Mouse (Mus musculus): ENCODE measurements around the gene Klhl12. TPM values are rescaled to one million over a fixed set of nuclear protein-coding genes. Genes with fewer than 3 reads are reported as not detected.
"Not testable (repeated sequence)": the region's sequence is repeated elsewhere in the genome, so short reads cannot be mapped to it uniquely, and the experiment has no call there.

Gene Klhl12
- polyA plus RNA-seq, 1 experiment from 2014 or later: 40.1 TPM

DNA sequence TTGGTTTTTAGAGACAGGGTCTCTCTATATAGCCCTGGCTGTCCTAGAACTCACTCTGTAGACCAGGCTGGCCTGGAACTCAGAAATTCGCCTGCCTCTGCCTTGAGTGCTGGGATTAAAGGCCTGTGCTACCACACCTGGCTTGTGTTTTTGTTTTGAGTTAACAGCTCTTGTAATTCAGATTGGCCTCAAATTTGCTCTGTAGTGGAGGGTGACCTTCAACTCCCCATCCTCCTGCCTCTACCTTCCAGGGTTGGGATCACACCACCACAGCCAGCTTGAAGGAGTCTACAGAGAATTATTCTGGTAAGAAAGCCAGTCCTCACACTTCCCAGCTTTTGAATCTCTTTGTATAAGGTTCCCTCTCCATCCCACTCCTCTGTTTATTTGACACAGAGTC, 45.6 kb downstream of the Klhl12 start:
- ATAC-seq (replicated peaks): no peak
- Histone ChIP-seq H3K4me3 (no peak overlapping the region), H3K36me3 (peaks cover 7% of the 10 kb centered on the region), H3K4me2 (replicated peaks) (no peak overlapping the region), H3K27ac (replicated peaks) (no peak overlapping the region), H3K27me3 (no peaks in the 10 kb centered on the region), H3K9me3 (no peaks in the 10 kb centered on the region), H3K4me1 (peaks cover 3% of the 10 kb centered on the region; the same call in 1 of the 2 replicates), H3K9ac (replicated peaks) (no peak overlapping the region)
- 100% methylated on average over 1 of the region's 1 CpGs for whole genome bisulfite sequencing

DNA sequence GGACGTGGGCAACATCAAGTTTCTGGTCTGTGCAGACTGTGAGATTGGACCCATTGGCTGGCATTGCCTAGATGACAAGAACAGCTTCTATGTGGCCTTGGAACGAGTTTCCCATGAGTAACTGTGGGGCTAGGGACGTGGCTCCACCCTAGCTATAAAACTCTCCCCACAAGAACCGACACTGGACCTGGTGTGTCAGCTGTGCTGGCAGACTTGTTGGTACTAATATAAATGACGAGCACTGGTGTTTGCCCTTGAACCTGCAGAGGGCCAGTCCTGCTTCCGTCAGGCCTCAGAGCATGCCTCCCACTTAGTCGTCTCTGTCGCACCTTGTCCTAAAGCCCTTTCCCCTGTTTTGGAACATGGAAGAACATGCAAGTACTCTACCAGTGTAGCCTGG, 50.9 kb downstream of the Klhl12 start:
- ATAC-seq (replicated peaks): no peak
- peaks cover 26% of the 10 kb centered on the region for H3K36me3 ChIP-seq
- WGBS: 96% methylated on average over 8 of the region's 8 CpGs

DNA sequence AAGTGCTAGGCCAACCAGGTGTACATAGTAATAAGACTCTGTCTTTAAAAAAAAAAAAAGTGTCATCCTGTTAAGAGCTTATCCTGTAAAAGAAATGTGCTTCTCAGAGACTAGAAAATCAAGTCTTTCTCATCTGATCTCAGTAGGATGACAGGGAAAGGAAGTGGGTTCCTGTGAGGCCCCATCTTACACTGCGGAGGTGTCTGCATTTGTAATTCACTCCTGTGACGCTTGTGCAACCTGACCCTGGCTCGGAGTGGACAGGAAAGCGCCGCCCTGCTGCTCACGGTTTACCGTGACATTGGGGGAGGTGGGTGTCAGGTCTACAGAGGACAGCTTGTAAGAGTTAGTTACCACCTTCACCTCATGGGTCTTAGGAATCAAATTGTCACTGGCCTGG, 54.7 kb downstream of the Klhl12 start:
- Histone ChIP-seq H3K4me1 (peaks cover 14% of the 10 kb centered on the region), H3K4me2 (replicated peaks) (no peak overlapping the region), H3K4me3 (no peak overlapping the region), H3K27ac (replicated peaks) (no peak overlapping the region), H3K9me3 (no peaks in the 10 kb centered on the region), H3K27me3 (peaks cover 18% of the 10 kb centered on the region), H3K36me3 (peaks cover 26% of the 10 kb centered on the region), H3K9ac (replicated peaks) (no peak overlapping the region)
- 63% methylated on average over 7 of the region's 7 CpGs for WGBS
- no peak for ATAC-seq (replicated peaks)

More for the DNA sequence above, 50.9 kb downstream of the Klhl12 start:
- no peaks in the 10 kb centered on the region for H3K9me3 ChIP-seq
- no peak overlapping the region for H3K4me3 ChIP-seq
- H3K4me2 ChIP-seq (replicated peaks): no peak overlapping the region
- no peak overlapping the region for H3K27ac ChIP-seq (replicated peaks)
- H3K9ac ChIP-seq (replicated peaks): no peak overlapping the region
- no peaks in the 10 kb centered on the region; the same call in 1 of the 2 replicates for H3K27me3 ChIP-seq
- no peaks in the 10 kb centered on the region for H3K4me1 ChIP-seq

DNA sequence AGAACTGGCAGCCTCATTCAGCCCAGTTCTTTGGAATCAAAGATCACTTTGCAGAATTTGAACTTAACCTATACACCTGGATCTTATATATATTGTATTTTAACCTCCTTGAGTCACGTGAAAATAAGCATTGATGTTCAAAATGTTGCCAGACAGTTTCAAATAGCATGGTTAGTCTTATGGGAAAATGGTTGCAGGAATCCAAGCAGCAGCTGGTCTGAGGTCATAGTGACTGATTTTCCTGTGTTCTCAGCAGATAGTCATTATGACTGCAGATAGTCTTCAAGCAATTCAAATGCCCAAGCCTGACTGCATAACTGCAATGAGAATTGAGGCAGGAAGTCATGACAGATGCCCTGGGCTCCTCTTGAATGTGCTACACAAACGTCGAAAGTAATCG, 56.9 kb downstream of the Klhl12 start:
- Histone ChIP-seq H3K4me1 (peaks cover 22% of the 10 kb centered on the region), H3K4me3 (no peak overlapping the region), H3K9me3 (no peaks in the 10 kb centered on the region), H3K27ac (replicated peaks) (no peak overlapping the region), H3K27me3 (peaks cover 18% of the 10 kb centered on the region), H3K36me3 (peaks cover 12% of the 10 kb centered on the region; the same call in 1 of the 2 replicates), H3K4me2 (replicated peaks) (no peak overlapping the region), H3K9ac (replicated peaks) (no peak overlapping the region)
- WGBS: 46% methylated on average over 4 of the region's 4 CpGs
- no peak for ATAC-seq (replicated peaks)

DNA sequence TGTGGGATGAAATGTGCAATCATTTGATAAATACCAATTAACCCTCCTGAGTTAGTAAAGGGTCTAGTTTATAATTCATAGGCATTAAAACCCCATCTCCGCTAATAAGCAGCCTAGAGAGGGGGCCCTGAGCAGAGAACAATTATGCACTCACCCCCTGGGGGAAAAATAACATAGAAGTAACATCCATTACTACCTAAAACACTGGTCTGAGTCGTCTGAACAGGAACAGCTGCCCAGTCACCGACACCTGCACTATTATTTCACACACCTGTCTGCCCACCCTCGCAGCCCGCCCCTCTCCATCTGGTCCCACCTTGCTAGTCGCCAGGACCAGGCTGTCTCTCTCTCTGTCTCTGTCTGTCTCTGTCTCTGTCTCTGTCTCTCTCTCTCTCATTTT, 57.3 kb downstream of the Klhl12 start:
- H3K9ac ChIP-seq (replicated peaks): no peak overlapping the region
- peaks cover 8% of the 10 kb centered on the region; the same call in 1 of the 2 replicates for H3K36me3 ChIP-seq
- peaks cover 22% of the 10 kb centered on the region for H3K4me1 ChIP-seq
- H3K9me3 ChIP-seq: no peaks in the 10 kb centered on the region
- no peak overlapping the region for H3K4me2 ChIP-seq (replicated peaks)
- WGBS: 47% methylated on average over 6 of the region's 6 CpGs
- H3K27ac ChIP-seq (replicated peaks): no peak overlapping the region
- peaks cover 18% of the 10 kb centered on the region for H3K27me3 ChIP-seq
- no peak overlapping the region for H3K4me3 ChIP-seq
- ATAC-seq (replicated peaks): no peak

DNA sequence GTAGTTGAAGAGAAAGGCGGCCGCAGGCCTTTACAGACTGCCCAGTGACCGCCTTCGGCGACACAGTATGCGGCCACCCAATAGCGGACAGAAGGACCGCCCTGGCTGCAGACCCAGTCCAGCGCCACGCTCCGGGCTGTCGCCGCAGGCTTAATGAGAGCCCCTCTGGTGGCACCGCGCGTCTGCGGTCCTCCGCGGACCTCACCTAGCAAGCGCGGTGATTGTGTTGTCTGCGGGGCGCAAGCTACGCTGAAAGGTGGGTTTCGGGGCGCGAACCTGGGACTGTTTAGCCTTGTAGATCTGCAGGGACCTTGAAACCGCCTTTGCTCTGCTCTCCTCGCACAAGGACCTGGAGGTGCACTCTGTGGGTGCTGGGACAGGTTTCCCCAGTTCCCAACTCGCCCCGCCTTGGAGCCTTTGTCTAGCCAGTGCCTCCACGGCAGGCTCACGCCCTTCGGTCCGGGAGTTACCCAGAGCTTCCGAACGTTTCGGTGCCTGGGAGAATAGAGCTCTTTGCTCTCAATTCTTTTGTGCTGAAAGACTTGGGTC, 58.1 kb downstream of the Klhl12 start:
- 0 out of 2 replicates have a peak, but pooled peaks have one; percentile 19 for ATAC-seq (replicated peaks)
- no peaks in the 10 kb centered on the region for H3K9me3 ChIP-seq
- H3K4me2 ChIP-seq (replicated peaks): peak overlapping the region; percentile 65
- peak overlapping the region; percentile 40 for H3K4me3 ChIP-seq
- under 1% methylated on average over 38 of the region's 38 CpGs for WGBS
- peaks cover 22% of the 10 kb centered on the region for H3K4me1 ChIP-seq
- peak overlapping the region; percentile 47 for H3K9ac ChIP-seq (replicated peaks)
- H3K27ac ChIP-seq (replicated peaks): no peak overlapping the region
- peaks cover 18% of the 10 kb centered on the region for H3K27me3 ChIP-seq
- H3K36me3 ChIP-seq: peaks cover 5% of the 10 kb centered on the region; the same call in 1 of the 2 replicates

DNA sequence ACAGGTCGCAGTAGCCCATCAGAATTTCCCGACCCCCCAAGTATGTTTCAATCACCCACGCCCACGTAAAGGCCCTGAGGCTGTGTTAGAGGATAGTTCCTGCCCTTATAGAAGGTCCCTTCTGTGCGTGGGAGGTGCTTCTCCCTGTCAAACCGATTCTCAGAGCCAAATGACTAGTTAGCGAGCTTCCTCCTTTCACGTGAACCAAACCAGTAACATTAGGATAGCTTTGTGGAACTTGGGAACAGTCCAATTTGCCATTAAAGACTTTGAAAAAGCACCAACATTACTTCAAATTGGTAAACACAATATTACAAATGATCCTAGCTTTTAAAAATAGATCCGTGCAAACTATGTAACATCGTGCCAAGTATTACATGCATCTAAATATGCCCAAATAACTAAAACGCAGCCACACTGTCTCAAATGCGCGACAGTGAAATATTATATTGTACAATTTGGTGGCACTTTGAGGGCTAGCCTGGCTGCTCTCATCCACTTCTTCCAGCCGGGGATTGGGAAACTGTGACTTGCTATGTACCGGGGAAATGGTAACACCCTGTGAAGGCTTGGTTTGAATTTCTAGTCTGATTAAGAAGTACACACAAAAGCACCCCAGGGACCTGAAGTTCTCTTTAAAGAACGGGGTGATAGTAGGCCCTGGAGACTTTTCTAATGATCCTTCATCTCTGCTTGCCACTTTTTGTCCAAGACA, 58.7 kb downstream of the Klhl12 start:
- 38% methylated on average over 16 of the region's 16 CpGs for WGBS
- H3K36me3 ChIP-seq: 0 out of 2 replicates have a peak, but pooled peaks cover 3% of the 10 kb centered on the region
- H3K27ac ChIP-seq (replicated peaks): no peak overlapping the region
- H3K4me2 ChIP-seq (replicated peaks): peak overlapping the region; percentile 65
- peaks cover 22% of the 10 kb centered on the region for H3K4me1 ChIP-seq
- ATAC-seq (replicated peaks): no peak
- H3K27me3 ChIP-seq: peaks cover 18% of the 10 kb centered on the region
- H3K9me3 ChIP-seq: no peaks in the 10 kb centered on the region
- H3K4me3 ChIP-seq: peak overlapping the region; percentile 40
- H3K9ac ChIP-seq (replicated peaks): peak overlapping the region; percentile 47; the same call in 1 of the 2 replicates

DNA sequence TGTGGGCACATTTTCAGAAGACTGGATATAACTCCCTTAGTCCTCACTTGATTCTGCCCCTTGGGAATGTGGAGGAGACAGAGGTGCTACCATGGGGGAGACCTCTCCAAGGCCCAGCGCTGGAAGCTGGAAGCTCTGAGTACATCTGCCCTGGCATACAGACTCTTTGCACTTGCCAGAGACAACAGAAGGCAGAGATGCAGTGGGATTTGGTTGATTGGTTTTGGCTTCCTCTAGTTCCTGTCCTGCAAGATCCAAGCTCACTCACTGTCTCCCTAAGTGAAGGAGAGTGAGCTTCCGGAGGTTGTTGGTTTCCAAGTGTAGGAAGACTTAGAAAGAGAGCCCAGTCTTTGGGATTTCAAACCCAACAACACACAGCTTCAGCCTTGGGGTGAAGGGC, 60.6 kb downstream of the Klhl12 start:
- H3K4me1 ChIP-seq: peaks cover 22% of the 10 kb centered on the region
- no peak overlapping the region for H3K4me2 ChIP-seq (replicated peaks)
- no peak for ATAC-seq (replicated peaks)
- H3K27ac ChIP-seq (replicated peaks): no peak overlapping the region
- peaks cover 18% of the 10 kb centered on the region for H3K27me3 ChIP-seq
- WGBS: 72% methylated on average over 2 of the region's 2 CpGs
- no peak overlapping the region for H3K9ac ChIP-seq (replicated peaks)
- no peaks in the 10 kb centered on the region for H3K9me3 ChIP-seq
- H3K4me3 ChIP-seq: no peak overlapping the region
- no peaks in the 10 kb centered on the region for H3K36me3 ChIP-seq

DNA sequence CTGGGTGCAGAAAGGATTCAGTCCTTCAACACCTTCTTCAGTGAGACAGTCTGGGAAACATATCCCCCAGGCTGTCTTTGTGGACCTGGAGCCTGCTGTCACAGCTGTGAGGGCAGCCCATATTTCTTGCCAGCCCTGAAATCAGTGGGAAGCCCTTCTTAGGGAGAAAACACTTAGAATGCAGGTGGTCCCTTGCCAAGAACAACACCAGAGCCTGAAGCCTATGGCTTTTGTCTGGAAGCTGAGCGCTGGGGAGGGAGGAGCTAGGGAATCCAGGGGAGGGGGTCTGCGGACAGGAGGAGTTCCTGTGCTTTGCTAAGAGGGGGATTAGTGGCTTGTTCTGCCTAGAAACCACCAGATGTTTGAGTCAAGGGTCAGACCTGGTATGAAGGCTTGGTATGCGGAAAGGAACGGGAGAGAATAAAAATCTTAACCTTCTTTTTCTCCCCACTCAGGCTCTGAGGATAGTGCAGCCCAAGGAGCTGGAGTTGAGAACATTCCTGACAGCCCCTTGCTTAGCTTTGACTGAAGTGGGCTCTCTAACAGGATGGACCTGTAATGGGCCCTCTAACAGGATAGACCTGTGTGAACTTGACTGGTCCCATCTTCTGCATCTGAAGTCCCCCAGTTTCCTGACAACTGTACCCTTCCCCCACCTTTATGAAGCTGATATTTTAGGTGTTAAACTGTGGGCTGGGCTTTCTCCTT, 61.3 kb downstream of the Klhl12 start:
- H3K9ac ChIP-seq (replicated peaks): no peak overlapping the region
- H3K4me2 ChIP-seq (replicated peaks): no peak overlapping the region
- no peaks in the 10 kb centered on the region for H3K9me3 ChIP-seq
- no peaks in the 10 kb centered on the region for H3K36me3 ChIP-seq
- no peak for ATAC-seq (replicated peaks)
- no peak overlapping the region for H3K4me3 ChIP-seq
- H3K27me3 ChIP-seq: peaks cover 16% of the 10 kb centered on the region
- 0 out of 2 replicates have a peak overlapping the region, but pooled peaks have one; percentile 11 for H3K27ac ChIP-seq (replicated peaks)
- 10% methylated on average over 4 of the region's 4 CpGs for WGBS
- peaks cover 22% of the 10 kb centered on the region for H3K4me1 ChIP-seq

DNA sequence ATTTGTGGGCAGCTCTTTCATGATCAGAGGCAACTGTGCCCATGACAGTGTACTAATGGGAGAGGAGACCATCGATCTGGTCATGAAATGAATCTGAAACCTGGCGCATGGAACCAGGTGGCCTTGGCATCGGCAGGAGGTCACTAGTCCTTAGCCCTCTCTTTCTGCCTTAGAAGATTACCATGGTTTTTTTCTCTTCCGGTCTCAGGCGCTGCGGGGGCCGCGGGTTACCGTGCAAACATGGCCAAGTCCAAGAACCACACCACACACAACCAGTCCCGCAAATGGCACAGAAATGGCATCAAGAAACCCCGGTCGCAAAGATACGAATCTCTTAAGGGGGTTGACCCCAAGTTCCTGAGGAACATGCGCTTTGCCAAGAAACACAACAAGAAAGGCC, 62.5 kb downstream of the Klhl12 start:
- not testable (repeated sequence) for H3K9ac ChIP-seq (replicated peaks); H3K36me3 ChIP-seq; H3K27me3 ChIP-seq; ATAC-seq (replicated peaks); H3K9me3 ChIP-seq; H3K4me3 ChIP-seq; H3K27ac ChIP-seq (replicated peaks); H3K4me2 ChIP-seq (replicated peaks)
- peaks cover 18% of the 10 kb centered on the region for H3K4me1 ChIP-seq
- WGBS: 94% methylated on average over 14 of the region's 14 CpGs

DNA sequence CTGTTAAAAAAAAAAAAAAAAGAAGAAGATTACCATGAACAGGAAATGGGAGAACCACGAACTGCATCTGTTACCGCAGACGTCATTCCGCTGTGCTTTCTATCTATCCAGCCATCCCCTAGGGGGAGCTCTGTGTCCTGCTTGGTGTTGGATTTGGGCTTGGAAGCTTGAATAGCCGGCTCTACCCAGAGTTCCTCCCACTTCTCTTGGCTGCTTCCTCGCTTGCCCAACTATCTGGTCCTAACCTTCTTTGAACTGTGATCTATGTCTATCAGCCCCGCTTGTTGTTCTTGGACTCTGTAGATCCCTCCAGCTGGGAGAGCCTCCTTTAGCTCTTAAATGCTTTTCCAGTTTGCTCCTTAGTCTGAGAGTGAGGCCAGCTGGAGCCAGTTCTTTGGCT, 63.3 kb downstream of the Klhl12 start:
- Histone ChIP-seq H3K4me1 (peaks cover 10% of the 10 kb centered on the region), H3K4me2 (replicated peaks) (no peak overlapping the region), H3K27me3 (peaks cover 3% of the 10 kb centered on the region; the same call in 1 of the 2 replicates), H3K9ac (replicated peaks) (no peak overlapping the region), H3K4me3 (no peak overlapping the region), H3K36me3 (no peaks in the 10 kb centered on the region), H3K9me3 (no peaks in the 10 kb centered on the region), H3K27ac (replicated peaks) (no peak overlapping the region)
- ATAC-seq (replicated peaks): peak; percentile 64; the same call in 1 of the 2 replicates
- 18% methylated on average over 7 of the region's 7 CpGs for WGBS

DNA sequence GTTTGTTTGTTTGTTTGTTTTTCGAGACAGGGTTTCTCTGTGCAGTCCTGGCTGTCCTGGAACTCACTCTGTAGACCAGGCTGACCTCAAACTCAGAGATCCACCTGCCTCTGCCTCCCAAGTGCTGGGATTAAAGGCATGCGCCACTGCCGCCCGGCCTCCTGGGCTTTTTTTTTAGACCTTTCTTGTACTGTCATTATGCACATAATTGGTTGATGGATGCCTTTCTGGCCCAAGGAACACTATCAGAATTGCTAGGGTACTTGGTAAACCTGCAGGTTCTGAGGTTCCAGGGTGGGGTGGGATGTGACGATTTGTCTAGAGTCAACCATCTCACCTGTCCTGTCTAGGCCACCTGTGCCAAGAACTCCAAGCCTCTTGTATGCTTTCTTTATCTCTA, 63.9 kb downstream of the Klhl12 start:
- H3K27ac ChIP-seq (replicated peaks); ATAC-seq (replicated peaks); H3K27me3 ChIP-seq; H3K4me3 ChIP-seq; H3K4me1 ChIP-seq; H3K36me3 ChIP-seq; H3K9me3 ChIP-seq; H3K4me2 ChIP-seq (replicated peaks); H3K9ac ChIP-seq (replicated peaks): not testable (repeated sequence)
- WGBS: 94% methylated on average over 5 of the region's 5 CpGs

All from forebrain, embryonic 15.5 days (tissue).